Mouse (Mus musculus) stomach, postnatal 0 days (tissue): ENCODE results near the gene Olfr1342.

Experiments used
- CTCF ChIP-seq: IDR thresholded peaks from 2 replicates; pipeline ENCODE4 v1.5.1; 2016; ENCODE audit warnings: antibody characterized with exemption, low read depth, mild to moderate bottlenecking, moderate library complexity
- EP300 ChIP-seq: optimal IDR thresholded peaks from 2 replicates; pipeline ENCODE3; 2016; ENCODE audit warnings: antibody characterized with exemption

DNA sequence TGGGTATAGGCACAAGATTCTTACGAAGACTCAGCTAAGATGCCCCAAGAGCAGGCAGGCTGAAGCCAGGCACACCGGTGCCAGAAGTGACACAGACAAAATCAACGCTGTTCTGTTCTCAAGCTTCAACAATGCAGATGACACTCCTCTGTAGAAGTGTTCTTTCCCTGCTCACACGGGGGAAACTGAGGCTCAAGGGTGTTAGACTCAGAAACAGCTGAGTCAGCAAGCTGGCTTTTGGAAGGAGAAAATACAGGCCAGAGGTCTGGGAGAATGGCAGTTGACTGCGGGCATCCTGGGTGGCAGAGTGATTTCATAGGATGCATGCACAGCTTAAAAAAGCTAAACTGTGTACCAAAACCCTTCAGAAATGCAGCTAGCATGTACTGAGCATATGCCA, 15.5 kb upstream of the Olfr1342 start:
- TF ChIP-seq CTCF: no peak
- TF ChIP-seq EP300: no peak
